Mouse (Mus musculus): ENCODE data around the gene Galnt10.

GRCm38 (mm10) chr11:57646416-57646815 is 1.2 kb downstream of the Galnt10 start:
- TF ChIP-seq GATA1 (IDR thresholded peaks at IDR 0.05; ENCODE audit: low read length) (no peak), TAL1 (IDR thresholded peaks at IDR 0.05; ENCODE audit: low read length) (no peak)

All from erythroblast, embryonic 14.5 days (primary cell).